Mouse (Mus musculus): ENCODE data around the gene Prss32. TPM values are rescaled to one million over a fixed set of nuclear protein-coding genes. Genes with fewer than 3 reads are reported as not detected.
"Not testable (repeated sequence)": the region's sequence is repeated elsewhere in the genome, so short reads cannot be mapped to it uniquely, and the experiment has no call there.

The Prss32 gene
- polyA plus RNA-seq, 1 experiment: not detected

GRCm38 (mm10) chr17:23877166-23877565 lies 33.5 kb downstream of the Prss32 start:
- H3K4me3 ChIP-seq (ENCODE audit: insufficient read depth, low read depth, low read length): no peak overlapping the region
- TF ChIP-seq POLR2A (IDR thresholded peaks at IDR 0.05; ENCODE audit: insufficient read depth, low read depth, low read length) (no peak), CTCF (IDR thresholded peaks at IDR 0.05; ENCODE audit: insufficient read depth, low read depth, low read length) (no peak)
- WGBS: 61% methylated on average over 2 of the region's 2 CpGs
- H3K4me1 ChIP-seq (ENCODE audit: control insufficient read depth, insufficient read depth, low read length): peaks cover 4% of the 10 kb centered on the region
- H3K27ac ChIP-seq (ENCODE audit: insufficient read depth, low read depth, low read length): no peak overlapping the region

GRCm38 (mm10) chr17:23880576-23880975 lies 36.9 kb downstream of the Prss32 start, which contains the start of the genes Dcpp1 and Dcpp2:
Gene Dcpp1, plus strand, starts transcription at chr17:23880876.
Gene Dcpp2, plus strand, starts transcription at chr17:23880880.
- 72% methylated on average over 4 of the region's 4 CpGs for WGBS
- H3K4me1 ChIP-seq (ENCODE audit: control insufficient read depth, insufficient read depth, low read length): not testable (repeated sequence)

More at GRCm38 (mm10) chr17:23880576-23880975, 36.9 kb downstream of the Prss32 start, which contains the start of the genes Dcpp1 and Dcpp2:
- H3K4me3 ChIP-seq (ENCODE audit: insufficient read depth, low read depth, low read length); H3K27ac ChIP-seq (ENCODE audit: insufficient read depth, low read depth, low read length): not testable (repeated sequence)

Other genes starting within 250 kb of the Prss32 start
- not detected in 2 replicates for gene Zfp13, start 244.4 kb upstream of the Prss32 start, polyA plus RNA-seq (2012; ENCODE audit: insufficient read depth, insufficient read length, low replicate concordance, missing spikeins)
- gene Zscan10, start 243.0 kb upstream of the Prss32 start, polyA plus RNA-seq (2012; ENCODE audit: insufficient read depth, insufficient read length, low replicate concordance, missing spikeins): not detected in 2 replicates
- gene Mmp25, start 198.6 kb upstream of the Prss32 start, polyA plus RNA-seq (2012; ENCODE audit: insufficient read depth, insufficient read length, low replicate concordance, missing spikeins): not detected in 2 replicates
- gene Bicdl2, start 183.3 kb upstream of the Prss32 start, polyA plus RNA-seq (2012; ENCODE audit: insufficient read depth, insufficient read length, low replicate concordance, missing spikeins): not detected in 2 replicates
- gene Hcfc1r1, start 170.3 kb upstream of the Prss32 start, polyA plus RNA-seq (2012; ENCODE audit: insufficient read depth, insufficient read length, low replicate concordance, missing spikeins): not detected in 2 replicates
- not detected in 2 replicates for gene Thoc6, start 170.0 kb upstream of the Prss32 start, polyA plus RNA-seq (2012; ENCODE audit: insufficient read depth, insufficient read length, low replicate concordance, missing spikeins)
- gene Tnfrsf12a, start 166.4 kb upstream of the Prss32 start, polyA plus RNA-seq (2012; ENCODE audit: insufficient read depth, insufficient read length, low replicate concordance, missing spikeins): not detected in 2 replicates
- gene Cldn6, start 164.6 kb upstream of the Prss32 start, polyA plus RNA-seq (2012; ENCODE audit: insufficient read depth, insufficient read length, low replicate concordance, missing spikeins): not detected in 2 replicates
- not detected in 2 replicates for gene Cldn9, start 159.8 kb upstream of the Prss32 start, polyA plus RNA-seq (2012; ENCODE audit: insufficient read depth, insufficient read length, low replicate concordance, missing spikeins)
- not detected in 2 replicates for gene 1520401A03Rik, start 121.1 kb upstream of the Prss32 start, polyA plus RNA-seq (2012; ENCODE audit: insufficient read depth, insufficient read length, low replicate concordance, missing spikeins)
- gene Pkmyt1, start 117.5 kb upstream of the Prss32 start, polyA plus RNA-seq (2012; ENCODE audit: insufficient read depth, insufficient read length, low replicate concordance, missing spikeins): not detected in 2 replicates
- not detected in 2 replicates for gene Paqr4, start 103.0 kb upstream of the Prss32 start, polyA plus RNA-seq (2012; ENCODE audit: insufficient read depth, insufficient read length, low replicate concordance, missing spikeins)
- not detected in 2 replicates for gene Kremen2, start 98.0 kb upstream of the Prss32 start, polyA plus RNA-seq (2012; ENCODE audit: insufficient read depth, insufficient read length, low replicate concordance, missing spikeins)
- not detected in 2 replicates for gene Flywch1, start 72.3 kb upstream of the Prss32 start, polyA plus RNA-seq (2012; ENCODE audit: insufficient read depth, insufficient read length, low replicate concordance, missing spikeins)
- gene Flywch2, start 57.8 kb upstream of the Prss32 start, polyA plus RNA-seq (2012; ENCODE audit: insufficient read depth, insufficient read length, low replicate concordance, missing spikeins): not detected in 2 replicates
- 383 and 683 TPM in 2 replicates for gene Srrm2, start 53.3 kb upstream of the Prss32 start, polyA plus RNA-seq (2012; ENCODE audit: insufficient read depth, insufficient read length, low replicate concordance, missing spikeins)
- gene Elob, start 14.7 kb upstream of the Prss32 start, polyA plus RNA-seq (2012; ENCODE audit: insufficient read depth, insufficient read length, low replicate concordance, missing spikeins): not detected in 2 replicates
- gene Prss33, start 7.8 kb upstream of the Prss32 start, polyA plus RNA-seq (2012; ENCODE audit: insufficient read depth, insufficient read length, low replicate concordance, missing spikeins): not detected in 2 replicates
- gene Prss41, start 317 bp downstream of the Prss32 start, polyA plus RNA-seq (2012; ENCODE audit: insufficient read depth, insufficient read length, low replicate concordance, missing spikeins): not detected in 2 replicates
- not detected in 2 replicates for gene Prss21, start 24.2 kb downstream of the Prss32 start, polyA plus RNA-seq (2012; ENCODE audit: insufficient read depth, insufficient read length, low replicate concordance, missing spikeins)
- not detected in 2 replicates for gene Dcpp1, start 37.0 kb downstream of the Prss32 start, polyA plus RNA-seq (2012; ENCODE audit: insufficient read depth, insufficient read length, low replicate concordance, missing spikeins)
- gene Dcpp2, start 37.0 kb downstream of the Prss32 start, polyA plus RNA-seq (2012; ENCODE audit: insufficient read depth, insufficient read length, low replicate concordance, missing spikeins): not detected in 2 replicates
- not detected in 2 replicates for gene Dcpp3, start 73.6 kb downstream of the Prss32 start, polyA plus RNA-seq (2012; ENCODE audit: insufficient read depth, insufficient read length, low replicate concordance, missing spikeins)
- gene Sbp, start 97.8 kb downstream of the Prss32 start, polyA plus RNA-seq (2012; ENCODE audit: insufficient read depth, insufficient read length, low replicate concordance, missing spikeins): not detected in 2 replicates
- gene Sbpl, start 111.4 kb downstream of the Prss32 start, polyA plus RNA-seq (2012; ENCODE audit: insufficient read depth, insufficient read length, low replicate concordance, missing spikeins): not detected in 2 replicates
- gene Prss30, start 136.7 kb downstream of the Prss32 start, polyA plus RNA-seq (2012; ENCODE audit: insufficient read depth, insufficient read length, low replicate concordance, missing spikeins): not detected in 2 replicates
- not detected in 2 replicates for gene Prss22, start 154.2 kb downstream of the Prss32 start, polyA plus RNA-seq (2012; ENCODE audit: insufficient read depth, insufficient read length, low replicate concordance, missing spikeins)
- not detected in 2 replicates for gene Prss27, start 194.3 kb downstream of the Prss32 start, polyA plus RNA-seq (2012; ENCODE audit: insufficient read depth, insufficient read length, low replicate concordance, missing spikeins)
- gene Kctd5, start 229.6 kb downstream of the Prss32 start, polyA plus RNA-seq (2012; ENCODE audit: insufficient read depth, insufficient read length, low replicate concordance, missing spikeins): not detected in 2 replicates

All from olfactory bulb, adult 2 months (tissue).